Mouse (Mus musculus) lung, postnatal 0 days (tissue): ENCODE measurements around the gene Ncmap. TPM values are rescaled to one million over a fixed set of nuclear protein-coding genes. Genes with fewer than 3 reads are reported as not detected.
A peak's percentile ranks its signal among the peaks of the same experiment; 100 is the strongest.

Experiments used
- ATAC-seq: fragments of 200-750 bp; cut with Nextera tagmentation; 2 replicates; pipeline ENCODE4 v1.8.0; 2017; ENCODE audit warnings: moderate library complexity
- DNase-seq: peaks from one replicate; pipeline ENCODE4 v3.0.0-alpha.2; 2016; ENCODE audit warnings: low spot score
- H3K27ac ChIP-seq: fragments of 300-500 bp; sonication (generic); 2 replicates; pipeline ENCODE4 v1.5.1; 2014; ENCODE audit warnings: antibody characterized with exemption, mild to moderate bottlenecking, low read length, mixed read lengths
- H3K27me3 ChIP-seq: fragments of 300-500 bp; sonication (generic); replicated peaks from 2 replicates; pipeline ENCODE4 v1.6.1; 2014; ENCODE audit warnings: low read length, mixed read lengths; ENCODE audit not compliant: insufficient read depth
- H3K36me3 ChIP-seq: fragments of 300-500 bp; sonication (generic); 2 replicates; pipeline ENCODE4 v1.6.1; 2014; ENCODE audit warnings: low read length, mixed read lengths; ENCODE audit not compliant: insufficient read depth
- H3K4me1 ChIP-seq: fragments of 300-500 bp; sonication (generic); 2 replicates; pipeline ENCODE4 v1.6.1; 2014; ENCODE audit warnings: antibody characterized with exemption, low read depth, low read length, mixed read lengths; ENCODE audit not compliant: insufficient read depth
- H3K4me2 ChIP-seq: fragments of 300-500 bp; sonication (generic); replicated peaks from 2 replicates; pipeline ENCODE4 v1.6.1; 2014; ENCODE audit warnings: low read depth, mild to moderate bottlenecking, low read length, moderate library complexity, mixed read lengths
- H3K4me3 ChIP-seq: fragments of 300-500 bp; sonication (generic); 2 replicates; pipeline ENCODE4 v1.5.1; 2014; ENCODE audit warnings: low read depth, low read length
- H3K9ac ChIP-seq: fragments of 300-500 bp; sonication (generic); replicated peaks from 2 replicates; pipeline ENCODE4 v1.6.1; 2014; ENCODE audit warnings: low read depth, mild to moderate bottlenecking
- H3K9me3 ChIP-seq: fragments of 300-500 bp; sonication (generic); 2 replicates; pipeline ENCODE4 v1.6.1; 2016; ENCODE audit warnings: low read length, mixed read lengths
- CTCF ChIP-seq: IDR thresholded peaks from 2 replicates; pipeline ENCODE4 v1.5.1; 2016; ENCODE audit warnings: antibody characterized with exemption, mild to moderate bottlenecking
- EP300 ChIP-seq: IDR thresholded peaks from 2 replicates; pipeline ENCODE4 v1.6.1; 2016; ENCODE audit warnings: antibody characterized with exemption, mild to moderate bottlenecking, control low read depth
- WGBS: fragments of 180-500 bp; shearing (Covaris S2); extraction: QIAGEN DNeasy Blood & Tissue Kit; methylation state at CpG from one replicate; pipeline ENCODE4 v1.1.7; 2014; 5-methylcytosine and 5-hydroxymethylcytosine counted together
- polyA plus RNA-seq: library from polyadenylated mRNA; unstranded; fragments of >200 nt; fragmentation: Nextera tagmentation; extraction: Ambion mirVana; gene quantifications from 2 replicates; pipeline ENCODE4 v1.2.1, GENCODE M21; 2015

Gene Ncmap
- polyA plus RNA-seq, 1 experiment from 2014 or later = 1.5 TPM

DNA sequence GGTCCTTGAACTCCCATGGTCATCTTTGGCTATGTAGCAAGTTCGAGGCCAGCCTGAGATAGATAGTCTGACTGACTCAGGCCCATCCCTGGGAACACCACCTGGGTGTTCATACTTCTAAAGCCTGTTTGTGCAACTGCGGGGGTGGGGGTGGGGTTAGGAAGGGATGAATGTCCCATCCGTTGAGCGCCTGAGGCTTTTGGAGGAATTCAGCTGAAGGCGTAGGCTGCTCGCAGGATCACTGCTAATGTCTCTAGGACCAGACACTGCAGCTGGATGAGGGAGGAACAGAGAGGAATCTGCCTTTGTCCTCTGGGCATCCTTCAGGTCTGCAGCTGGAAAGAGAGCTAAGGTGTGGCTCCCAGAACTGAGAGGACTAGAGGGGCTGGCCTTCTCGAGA is 3.4 kb downstream of the Ncmap start:
- H3K4me3 ChIP-seq = no peak overlapping the region
- H3K9me3 ChIP-seq = no peaks in the 10 kb centered on the region
- H3K27me3 ChIP-seq = 0 out of 2 replicates have a peak, but pooled peaks cover 6% of the 10 kb centered on the region
- no peak overlapping the region for H3K9ac ChIP-seq
- WGBS = 72% methylated on average over 7 of the region's 7 CpGs
- TF ChIP-seq CTCF (no peak), EP300 (no peak)
- H3K27ac ChIP-seq = no peak overlapping the region
- no peak for DNase-seq
- no peak for ATAC-seq
- no peaks in the 10 kb centered on the region for H3K36me3 ChIP-seq
- no peak overlapping the region for H3K4me2 ChIP-seq
- H3K4me1 ChIP-seq = peaks cover 9% of the 10 kb centered on the region; the same call in 1 of the 2 replicates

DNA sequence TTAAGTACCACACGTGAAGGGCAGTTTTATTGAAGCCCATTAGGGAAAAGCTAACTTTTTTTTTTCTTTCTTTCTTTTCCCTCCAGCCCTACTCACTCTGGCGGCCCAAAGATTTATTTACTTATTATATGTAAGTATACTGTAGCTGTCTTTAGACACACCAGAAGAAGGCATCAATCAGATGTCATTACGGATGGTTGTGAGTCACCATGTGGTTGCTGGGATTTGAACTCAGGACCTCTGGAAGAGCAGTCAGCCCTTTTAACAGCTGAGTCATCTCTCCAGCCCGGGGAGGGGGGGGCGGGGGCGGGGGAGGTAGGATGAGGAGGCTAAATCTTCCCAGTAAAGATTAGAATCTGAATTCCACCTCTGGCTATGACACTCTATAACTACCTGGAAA is 4.6 kb downstream of the Ncmap start:
- TF ChIP-seq CTCF = no peak
- TF ChIP-seq EP300 = no peak
- no peak overlapping the region for H3K27ac ChIP-seq
- H3K9me3 ChIP-seq = no peaks in the 10 kb centered on the region
- no peak overlapping the region for H3K4me2 ChIP-seq
- DNase-seq (no peak), ATAC-seq (no peak)
- no peak overlapping the region for H3K4me3 ChIP-seq
- no peaks in the 10 kb centered on the region for H3K36me3 ChIP-seq
- H3K27me3 ChIP-seq = 0 out of 2 replicates have a peak, but pooled peaks cover 6% of the 10 kb centered on the region
- H3K9ac ChIP-seq = no peak overlapping the region
- H3K4me1 ChIP-seq = peaks cover 9% of the 10 kb centered on the region; the same call in 1 of the 2 replicates
- 65% methylated on average over 6 of the region's 6 CpGs for WGBS

- Histone ChIP-seq H3K27me3 (0 out of 2 replicates have a peak, but pooled peaks cover 4% of the 10 kb centered on the region), H3K9me3 (no peaks in the 10 kb centered on the region), H3K36me3 (no peaks in the 10 kb centered on the region), H3K4me3 (no peak overlapping the region), H3K27ac (no peak overlapping the region), H3K9ac (no peak overlapping the region), H3K4me2 (no peak overlapping the region), H3K4me1 (peaks cover 6% of the 10 kb centered on the region; the same call in 1 of the 2 replicates)
- WGBS = 83% methylated on average over 3 of the region's 3 CpGs
- ATAC-seq (no peak), DNase-seq (no peak)
- no peak for TF ChIP-seq EP300
- TF ChIP-seq CTCF = no peak
These were observed 5.2 kb downstream of the Ncmap start for GRCm38 (mm10) chr4:135392801-135393200.

- DNase-seq (no peak), ATAC-seq (no peak)
- no peaks in the 10 kb centered on the region for H3K36me3 ChIP-seq
- no peak overlapping the region for H3K4me2 ChIP-seq
- no peaks in the 10 kb centered on the region for H3K9me3 ChIP-seq
- H3K9ac ChIP-seq = no peak overlapping the region
- no peak overlapping the region for H3K27ac ChIP-seq
- H3K27me3 ChIP-seq = no peaks in the 10 kb centered on the region
- TF ChIP-seq CTCF (no peak), EP300 (no peak)
- no peak overlapping the region for H3K4me3 ChIP-seq
- H3K4me1 ChIP-seq = no peaks in the 10 kb centered on the region
- 43% methylated on average over 6 of the region's 6 CpGs for WGBS
These were observed 7.0 kb downstream of the Ncmap start for GRCm38 (mm10) chr4:135391014-135391413.

DNA sequence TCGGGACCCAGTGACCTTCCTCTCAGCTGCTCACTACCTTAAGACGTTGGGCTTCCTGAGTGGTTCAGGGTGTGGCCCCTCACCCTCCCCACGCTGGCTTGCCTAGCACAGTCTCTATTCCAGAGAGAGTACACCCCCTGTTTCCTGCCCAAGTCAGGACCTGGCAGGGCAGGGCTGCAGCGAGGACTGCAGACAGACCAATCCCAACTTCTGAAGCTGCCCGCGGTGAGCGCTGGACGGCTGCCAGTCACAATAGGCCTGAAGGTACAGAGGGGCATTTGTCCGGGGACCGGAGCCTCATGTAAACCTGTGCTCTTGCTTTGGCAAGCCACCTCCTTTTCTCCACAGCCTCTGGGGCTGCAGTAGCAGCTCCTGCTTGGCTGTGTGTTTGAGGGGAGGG is 12.4 kb downstream of the Ncmap start:
- no peaks in the 10 kb centered on the region for H3K9me3 ChIP-seq
- H3K27ac ChIP-seq = no peak overlapping the region
- H3K4me1 ChIP-seq = no peaks in the 10 kb centered on the region
- TF ChIP-seq CTCF (no peak), EP300 (no peak)
- H3K4me3 ChIP-seq = no peak overlapping the region
- ATAC-seq (peak; percentile 48; the same call in 1 of the 2 replicates), DNase-seq (peak; percentile 28)
- no peak overlapping the region for H3K9ac ChIP-seq
- H3K36me3 ChIP-seq = no peaks in the 10 kb centered on the region
- no peaks in the 10 kb centered on the region for H3K27me3 ChIP-seq
- H3K4me2 ChIP-seq = 0 out of 2 replicates have a peak overlapping the region, but pooled peaks have one; percentile 23
- WGBS = 21% methylated on average over 10 of the region's 10 CpGs

DNA sequence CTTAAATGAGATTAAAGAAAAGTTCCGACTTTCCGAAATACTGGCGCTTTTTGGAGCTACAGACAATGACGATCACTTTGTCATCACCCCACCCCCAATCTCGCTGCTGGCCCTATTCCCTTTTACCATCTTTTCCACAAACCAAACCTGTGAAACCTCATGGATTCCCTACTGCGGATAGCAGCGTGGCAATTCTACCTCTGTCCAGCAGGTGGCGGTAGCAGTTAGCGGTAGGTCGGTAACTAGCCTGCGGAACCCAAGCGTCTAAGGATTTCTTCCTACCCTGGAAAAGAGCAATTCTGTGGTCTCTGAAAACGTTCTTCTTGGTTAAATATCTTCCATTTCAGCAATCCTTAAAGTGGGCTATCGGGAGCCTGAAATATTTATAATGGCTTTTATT is 15.7 kb downstream of the Ncmap start:
- H3K4me3 ChIP-seq = no peak overlapping the region
- H3K36me3 ChIP-seq = no peaks in the 10 kb centered on the region
- ATAC-seq = peak; percentile 47; the same call in 1 of the 2 replicates
- H3K4me1 ChIP-seq = no peaks in the 10 kb centered on the region
- no peak overlapping the region for H3K4me2 ChIP-seq
- no peak overlapping the region for H3K9ac ChIP-seq
- 3% methylated on average over 14 of the region's 14 CpGs for WGBS
- peak; percentile 81 for DNase-seq
- no peak for TF ChIP-seq EP300
- peak; percentile 99 for TF ChIP-seq CTCF
- no peaks in the 10 kb centered on the region for H3K27me3 ChIP-seq
- no peaks in the 10 kb centered on the region for H3K9me3 ChIP-seq
- no peak overlapping the region for H3K27ac ChIP-seq

GRCm38 (mm10) chr4:135381355-135381754 is 16.7 kb downstream of the Ncmap start:
- 50% methylated on average over 8 of the region's 8 CpGs for WGBS

More at GRCm38 (mm10) chr4:135381355-135381754, 16.7 kb downstream of the Ncmap start:
- Histone ChIP-seq H3K27me3 (no peaks in the 10 kb centered on the region), H3K36me3 (no peaks in the 10 kb centered on the region), H3K9me3 (no peaks in the 10 kb centered on the region), H3K27ac (no peak overlapping the region), H3K4me1 (no peaks in the 10 kb centered on the region), H3K9ac (no peak overlapping the region), H3K4me2 (no peak overlapping the region), H3K4me3 (no peak overlapping the region)
- ATAC-seq (no peak), DNase-seq (no peak)
- TF ChIP-seq CTCF = no peak
